Mouse (Mus musculus) stomach, embryonic 14.5 days (tissue): ENCODE data around the gene Igsf21. TPM values are rescaled to one million over a fixed set of nuclear protein-coding genes. Genes with fewer than 3 reads are reported as not detected.

Experiments used
- ATAC-seq: fragments of 200-750 bp; cut with Nextera tagmentation; 2 replicates; pipeline ENCODE4 v1.8.0; 2017; ENCODE audit warnings: low read depth, moderate TSS enrichment; ENCODE audit not compliant: insufficient number of reproducible peaks, insufficient read depth, low FRiP score
- H3K27ac ChIP-seq: fragments of 300-500 bp; sonication (generic); 2 replicates; pipeline ENCODE4 v1.5.1; 2014; ENCODE audit warnings: mild to moderate bottlenecking, low read length, moderate library complexity, mixed read lengths
- H3K27me3 ChIP-seq: fragments of 300-500 bp; sonication (generic); 2 replicates; pipeline ENCODE4 v1.6.1; 2014; ENCODE audit warnings: low read length, control low read depth, mixed read lengths; ENCODE audit not compliant: control insufficient read depth, insufficient read depth
- H3K36me3 ChIP-seq: fragments of 300-500 bp; sonication (generic); 2 replicates; pipeline ENCODE4 v1.6.1; 2014; ENCODE audit warnings: mild to moderate bottlenecking, control low read depth, low read length, moderate library complexity, mixed read lengths; ENCODE audit not compliant: control insufficient read depth, insufficient read depth
- H3K4me1 ChIP-seq: fragments of 300-500 bp; sonication (generic); 2 replicates; pipeline ENCODE4 v1.6.1; 2014; ENCODE audit warnings: low read length, control low read depth, mixed read lengths; ENCODE audit not compliant: control insufficient read depth, insufficient read depth
- H3K4me2 ChIP-seq: fragments of 300-500 bp; sonication (generic); replicated peaks from 2 replicates; pipeline ENCODE4 v1.6.1; 2014; ENCODE audit warnings: low read depth, low read length, control low read depth
- H3K4me3 ChIP-seq: fragments of 300-500 bp; sonication (generic); 2 replicates; pipeline ENCODE4 v1.5.1; 2014; ENCODE audit warnings: low read depth, low read length, control low read depth
- H3K9ac ChIP-seq: fragments of 300-500 bp; sonication (generic); replicated peaks from 2 replicates; pipeline ENCODE4 v1.6.1; 2014; ENCODE audit warnings: low read depth, mild to moderate bottlenecking, control low read depth, low read length, moderate library complexity, mixed read lengths
- H3K9me3 ChIP-seq: fragments of 300-500 bp; sonication (generic); 2 replicates; pipeline ENCODE4 v1.6.1; 2016; ENCODE audit warnings: low read depth, low read length, control low read depth; ENCODE audit not compliant: control insufficient read depth
- WGBS: fragments of 180-500 bp; shearing (Covaris S2); extraction: QIAGEN DNeasy Blood & Tissue Kit; methylation state at CpG from one replicate; pipeline ENCODE4 v1.1.7; 2014; 5-methylcytosine and 5-hydroxymethylcytosine counted together
- polyA plus RNA-seq: library from polyadenylated mRNA; unstranded; fragments of >200 nt; fragmentation: Nextera tagmentation; extraction: Ambion mirVana; gene quantifications from 2 replicates; pipeline ENCODE4 v1.2.1, GENCODE M21; 2014

The Igsf21 gene
- polyA plus RNA-seq, 1 experiment from 2014 or later, result 1.2 TPM

DNA sequence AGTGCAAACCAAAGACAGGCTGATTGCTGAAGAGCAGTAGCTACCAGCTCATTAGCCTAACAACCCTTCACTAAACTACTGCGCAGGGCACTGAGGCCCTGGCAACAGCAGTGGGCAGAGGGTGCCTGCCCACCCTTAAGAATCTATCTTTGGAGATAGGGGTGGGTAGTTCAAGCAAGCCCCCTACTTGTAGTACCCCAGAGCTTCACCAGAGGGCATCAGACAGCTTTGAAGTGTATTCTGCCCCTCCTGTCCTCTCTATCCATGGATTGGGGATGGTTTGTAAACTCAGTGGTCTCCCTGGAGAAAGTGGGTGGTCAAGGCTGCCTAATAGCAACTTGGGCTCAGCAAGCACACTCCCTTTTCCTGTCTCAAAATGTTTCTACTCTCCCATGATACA, 146.4 kb downstream of the Igsf21 start:
- Histone ChIP-seq H3K4me1 (peaks cover 9% of the 10 kb centered on the region; the same call in 1 of the 2 replicates), H3K4me2 (no peak overlapping the region), H3K4me3 (no peak overlapping the region), H3K27ac (no peak overlapping the region), H3K27me3 (no peaks in the 10 kb centered on the region), H3K36me3 (no peaks in the 10 kb centered on the region), H3K9me3 (no peaks in the 10 kb centered on the region), H3K9ac (no peak overlapping the region)
- 62% methylated on average over 1 of the region's 1 CpGs for WGBS
- ATAC-seq, result no peak

DNA sequence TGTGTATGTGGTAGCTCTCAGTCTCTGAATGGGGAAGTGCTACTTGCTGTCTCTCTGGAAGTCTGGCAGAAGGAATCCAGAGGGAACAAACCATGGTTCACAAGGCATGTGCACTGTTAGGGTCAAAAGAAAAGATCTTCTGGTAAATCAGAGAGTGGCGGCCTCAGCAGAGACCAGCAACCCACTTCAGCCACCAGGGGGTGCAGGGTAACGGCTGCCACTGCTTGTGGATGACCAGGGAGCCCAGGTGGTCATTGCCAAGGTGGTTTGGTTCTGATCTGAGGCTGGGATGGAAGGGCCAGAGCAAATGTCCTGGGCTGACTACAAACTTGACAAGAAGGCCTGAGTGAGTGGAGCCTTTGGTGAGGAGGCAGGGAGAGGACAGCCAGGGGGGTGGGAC, 150.3 kb downstream of the Igsf21 start:
- H3K27ac ChIP-seq, result no peak overlapping the region
- ATAC-seq, result no peak
- H3K36me3 ChIP-seq, result no peaks in the 10 kb centered on the region
- no peaks in the 10 kb centered on the region for H3K27me3 ChIP-seq
- no peak overlapping the region for H3K4me2 ChIP-seq
- peaks cover 4% of the 10 kb centered on the region; the same call in 1 of the 2 replicates for H3K4me1 ChIP-seq
- H3K9me3 ChIP-seq, result no peaks in the 10 kb centered on the region
- H3K9ac ChIP-seq, result no peak overlapping the region
- no peak overlapping the region for H3K4me3 ChIP-seq
- 59% methylated on average over 2 of the region's 2 CpGs for WGBS

DNA sequence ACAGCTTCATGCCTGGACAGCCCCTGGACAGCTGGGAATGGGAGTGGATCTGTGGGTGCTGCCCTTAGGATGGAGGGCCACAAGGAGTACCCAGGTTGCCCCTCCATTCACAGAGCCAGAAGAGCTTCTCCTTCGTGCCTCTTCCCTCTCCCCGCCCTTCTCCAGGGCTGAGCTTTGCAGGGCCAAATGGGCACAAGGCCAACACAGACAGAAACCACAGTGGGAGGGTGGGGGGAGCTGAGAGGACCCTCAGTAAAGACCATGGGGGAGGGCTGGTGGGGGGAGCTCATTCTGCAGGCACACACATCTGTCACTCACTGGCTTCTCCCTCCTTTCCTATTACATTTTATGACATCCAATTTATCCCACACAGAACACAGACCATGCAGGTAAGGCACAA, 151.7 kb downstream of the Igsf21 start:
- ATAC-seq, result no peak
- Histone ChIP-seq H3K9ac (no peak overlapping the region), H3K4me1 (peaks cover 4% of the 10 kb centered on the region; the same call in 1 of the 2 replicates), H3K27me3 (no peaks in the 10 kb centered on the region), H3K4me2 (no peak overlapping the region), H3K9me3 (no peaks in the 10 kb centered on the region), H3K36me3 (no peaks in the 10 kb centered on the region), H3K4me3 (no peak overlapping the region), H3K27ac (no peak overlapping the region)
- WGBS, result 34% methylated on average over 2 of the region's 2 CpGs

DNA sequence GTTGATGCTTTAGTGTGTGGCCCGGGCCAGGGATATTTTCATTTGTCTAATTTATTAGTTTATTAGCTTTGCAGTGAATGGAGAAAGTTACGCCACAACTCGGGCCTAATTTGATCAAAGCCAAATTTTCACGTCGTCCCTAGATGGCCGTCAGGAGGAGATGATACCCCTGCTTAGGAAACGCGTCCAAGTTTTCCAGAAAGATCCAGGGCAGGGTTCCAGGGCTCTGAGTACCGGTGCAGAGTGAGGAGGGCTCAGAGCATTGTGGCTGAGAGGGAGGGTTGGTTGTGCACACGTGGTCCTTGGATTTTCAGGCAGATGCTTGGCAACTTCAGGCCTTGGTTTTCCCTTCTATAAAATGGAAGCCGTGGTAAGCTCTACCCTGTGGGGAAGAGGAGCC, 154.2 kb downstream of the Igsf21 start:
- Histone ChIP-seq H3K27ac (no peak overlapping the region), H3K4me1 (peaks cover 4% of the 10 kb centered on the region; the same call in 1 of the 2 replicates), H3K27me3 (no peaks in the 10 kb centered on the region), H3K4me2 (no peak overlapping the region), H3K9me3 (no peaks in the 10 kb centered on the region), H3K4me3 (no peak overlapping the region), H3K9ac (no peak overlapping the region), H3K36me3 (no peaks in the 10 kb centered on the region)
- no peak for ATAC-seq
- 57% methylated on average over 11 of the region's 11 CpGs for WGBS

DNA sequence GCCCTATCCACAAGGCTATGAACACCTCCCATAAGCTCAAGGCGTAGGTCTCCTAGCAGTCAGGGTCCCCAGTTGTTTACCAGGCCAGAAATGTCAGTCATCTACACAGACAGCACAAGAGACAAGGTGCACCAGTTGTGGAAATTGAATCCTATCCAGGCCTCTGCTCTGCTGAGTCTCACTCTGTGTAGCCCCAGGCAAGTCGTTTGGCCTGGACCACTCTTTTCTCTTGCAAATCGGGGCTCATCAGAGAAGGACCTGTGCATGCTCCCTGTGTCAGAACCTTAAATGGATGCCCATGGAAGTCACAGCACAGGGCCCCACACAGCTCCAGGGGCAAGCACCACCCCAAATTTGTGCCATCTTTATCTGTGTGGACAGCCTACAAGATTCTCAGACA, 154.9 kb downstream of the Igsf21 start:
- H3K9ac ChIP-seq, result no peak overlapping the region
- no peak overlapping the region for H3K4me2 ChIP-seq
- WGBS, result 63% methylated on average over 3 of the region's 3 CpGs
- H3K27me3 ChIP-seq, result no peaks in the 10 kb centered on the region
- no peak overlapping the region for H3K4me3 ChIP-seq
- no peaks in the 10 kb centered on the region for H3K36me3 ChIP-seq
- peaks cover 4% of the 10 kb centered on the region; the same call in 1 of the 2 replicates for H3K4me1 ChIP-seq
- H3K27ac ChIP-seq, result 0 out of 2 replicates have a peak overlapping the region, but pooled peaks have one; percentile 6
- ATAC-seq, result no peak
- H3K9me3 ChIP-seq, result no peaks in the 10 kb centered on the region

DNA sequence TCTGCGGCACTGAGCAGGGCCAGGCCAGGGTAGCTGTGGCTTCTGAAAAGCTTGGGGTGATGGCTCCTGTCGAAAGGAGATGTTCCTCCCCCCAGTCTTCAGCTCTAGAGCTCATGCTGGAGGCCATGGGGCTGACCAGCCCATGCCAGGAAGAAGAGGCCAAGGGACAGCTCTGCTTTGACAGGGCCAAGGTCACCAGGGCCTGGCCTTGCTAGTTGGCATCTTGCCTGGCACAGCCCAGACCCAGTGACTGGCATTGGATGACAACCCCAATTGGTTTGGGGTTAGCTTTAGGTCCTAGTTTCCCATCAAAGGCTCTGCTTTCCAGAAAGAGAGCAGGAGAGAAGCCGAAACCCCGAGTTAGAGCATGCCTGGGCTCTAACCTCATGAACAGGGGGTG, 156.9 kb downstream of the Igsf21 start:
- Histone ChIP-seq H3K36me3 (no peaks in the 10 kb centered on the region), H3K9ac (no peak overlapping the region), H3K27me3 (no peaks in the 10 kb centered on the region), H3K9me3 (no peaks in the 10 kb centered on the region), H3K4me1 (peaks cover under 1% of the 10 kb centered on the region; the same call in 1 of the 2 replicates), H3K27ac (no peak overlapping the region), H3K4me3 (no peak overlapping the region), H3K4me2 (no peak overlapping the region)
- WGBS, result 87% methylated on average over 4 of the region's 4 CpGs
- no peak for ATAC-seq

DNA sequence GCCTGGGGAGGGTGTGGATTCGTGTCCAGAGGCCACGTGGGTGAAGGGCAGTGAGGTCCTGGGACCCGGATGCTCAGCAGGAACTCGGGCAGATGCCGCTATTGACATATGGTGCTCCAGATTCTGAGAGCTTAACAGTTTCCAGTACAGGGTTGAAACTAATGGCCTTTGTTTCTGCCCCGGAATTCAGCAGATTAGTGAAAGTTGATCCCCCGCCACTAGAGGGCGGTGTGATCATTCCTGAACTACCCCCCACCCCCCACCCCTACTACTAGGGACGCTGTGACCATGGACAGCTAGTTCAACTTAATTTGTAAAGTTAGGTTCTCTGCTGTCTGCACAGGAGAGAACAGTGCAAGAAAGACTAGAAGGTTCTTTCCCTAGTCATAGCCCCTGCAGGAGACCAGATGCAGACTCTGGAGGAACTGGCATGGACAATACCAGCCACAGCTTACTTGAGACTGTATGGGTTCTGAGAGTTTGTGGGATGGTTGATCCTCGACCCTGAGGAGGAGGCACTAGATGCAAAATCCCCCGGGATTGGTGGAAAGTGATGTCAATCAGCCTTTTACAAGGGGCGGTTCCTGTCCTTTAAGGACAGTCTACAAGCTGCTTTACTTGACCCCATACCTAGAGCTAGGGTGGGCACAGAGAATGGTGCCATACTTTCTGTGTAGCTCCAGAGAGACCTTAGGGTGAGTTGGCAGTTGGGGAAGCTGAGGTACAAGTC, 157.7 kb downstream of the Igsf21 start:
- no peaks in the 10 kb centered on the region for H3K27me3 ChIP-seq
- no peak overlapping the region for H3K27ac ChIP-seq
- H3K9ac ChIP-seq, result no peak overlapping the region
- no peak overlapping the region for H3K4me2 ChIP-seq
- no peaks in the 10 kb centered on the region for H3K4me1 ChIP-seq
- no peak overlapping the region for H3K4me3 ChIP-seq
- ATAC-seq, result no peak
- WGBS, result 77% methylated on average over 12 of the region's 12 CpGs
- H3K36me3 ChIP-seq, result no peaks in the 10 kb centered on the region
- H3K9me3 ChIP-seq, result no peaks in the 10 kb centered on the region

DNA sequence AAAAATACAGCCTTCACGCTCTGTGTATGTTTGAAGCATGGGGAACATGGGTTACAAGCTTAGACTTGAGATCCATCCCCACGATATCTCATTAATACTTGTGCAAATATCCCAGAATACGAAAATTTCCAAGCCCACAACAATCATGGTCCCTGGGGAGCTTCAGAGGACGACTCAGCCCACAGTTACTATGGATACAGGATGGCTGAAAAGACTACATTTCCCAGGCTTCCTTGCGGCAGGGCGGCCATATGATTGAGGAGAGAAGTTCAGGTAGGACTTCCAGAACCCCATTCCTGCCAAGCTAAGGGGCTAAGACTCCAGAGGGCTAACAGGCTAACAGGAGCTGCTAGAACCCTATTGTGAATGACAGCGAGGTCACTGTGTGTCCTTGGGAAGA, 160.4 kb downstream of the Igsf21 start:
- no peaks in the 10 kb centered on the region for H3K9me3 ChIP-seq
- no peaks in the 10 kb centered on the region for H3K27me3 ChIP-seq
- no peak overlapping the region for H3K27ac ChIP-seq
- no peak overlapping the region for H3K4me3 ChIP-seq
- no peak overlapping the region for H3K9ac ChIP-seq
- ATAC-seq, result no peak
- H3K36me3 ChIP-seq, result no peaks in the 10 kb centered on the region
- 56% methylated on average over 7 of the region's 7 CpGs for WGBS
- no peaks in the 10 kb centered on the region for H3K4me1 ChIP-seq
- H3K4me2 ChIP-seq, result no peak overlapping the region
